Mouse (Mus musculus) heart, embryonic 16.5 days (tissue): Measurements from ENCODE around the gene Cabcoco1. TPM values are rescaled to one million over a fixed set of nuclear protein-coding genes. Genes with fewer than 3 reads are reported as not detected.

ENCODE experiments used
- ATAC-seq: fragments of 200-750 bp; cut with Nextera tagmentation; replicated peaks from 2 replicates; pipeline ENCODE4 v1.8.0; 2017; ENCODE audit warnings: moderate number of reproducible peaks; ENCODE audit not compliant: insufficient read depth, low FRiP score; ENCODE audit errors: extremely low read depth
- H3K27ac ChIP-seq: fragments of 300-500 bp; sonication (generic); 2 replicates; pipeline ENCODE4 v1.5.1; 2014; ENCODE audit warnings: mild to moderate bottlenecking, low read length, control low read depth, moderate library complexity
- H3K27me3 ChIP-seq: fragments of 300-500 bp; sonication (generic); 2 replicates; pipeline ENCODE4 v1.6.1; 2014; ENCODE audit warnings: low read length, mixed read lengths; ENCODE audit not compliant: control insufficient read depth, insufficient read depth
- H3K36me3 ChIP-seq: fragments of 300-500 bp; sonication (generic); 2 replicates; pipeline ENCODE4 v1.6.1; 2014; ENCODE audit not compliant: control insufficient read depth, insufficient read depth
- H3K4me1 ChIP-seq: fragments of 300-500 bp; sonication (generic); 2 replicates; pipeline ENCODE4 v1.6.1; 2014; ENCODE audit warnings: low read length, mixed read lengths; ENCODE audit not compliant: control insufficient read depth, insufficient read depth
- H3K4me2 ChIP-seq: fragments of 300-500 bp; sonication (generic); 2 replicates; pipeline ENCODE4 v1.6.1; 2014; ENCODE audit warnings: low read depth, mild to moderate bottlenecking, control low read depth, low read length
- H3K4me3 ChIP-seq: fragments of 300-500 bp; sonication (generic); 2 replicates; pipeline ENCODE4 v1.5.1; 2014; ENCODE audit warnings: mild to moderate bottlenecking, control low read depth, low read length
- H3K9ac ChIP-seq: fragments of 300-500 bp; sonication (generic); 2 replicates; pipeline ENCODE4 v1.6.1; 2014; ENCODE audit warnings: low read length, control low read depth
- H3K9me3 ChIP-seq: fragments of 300-500 bp; sonication (generic); replicated peaks from 2 replicates; pipeline ENCODE4 v1.6.1; 2016; ENCODE audit warnings: low read length; ENCODE audit not compliant: control insufficient read depth
- WGBS: fragments of 180-500 bp; shearing (Covaris S2); extraction: QIAGEN DNeasy Blood & Tissue Kit; methylation state at CpG from one replicate; pipeline ENCODE4 v1.1.7; 2014; 5-methylcytosine and 5-hydroxymethylcytosine counted together
- polyA plus RNA-seq: library from polyadenylated mRNA; unstranded; fragments of >200 nt; fragmentation: Nextera tagmentation; extraction: Ambion mirVana; gene quantifications from 2 replicates; pipeline ENCODE4 v1.2.1, GENCODE M21; 2015

Cabcoco1 gene
- polyA plus RNA-seq, 1 experiment from 2014 or later = 42.8 TPM

DNA sequence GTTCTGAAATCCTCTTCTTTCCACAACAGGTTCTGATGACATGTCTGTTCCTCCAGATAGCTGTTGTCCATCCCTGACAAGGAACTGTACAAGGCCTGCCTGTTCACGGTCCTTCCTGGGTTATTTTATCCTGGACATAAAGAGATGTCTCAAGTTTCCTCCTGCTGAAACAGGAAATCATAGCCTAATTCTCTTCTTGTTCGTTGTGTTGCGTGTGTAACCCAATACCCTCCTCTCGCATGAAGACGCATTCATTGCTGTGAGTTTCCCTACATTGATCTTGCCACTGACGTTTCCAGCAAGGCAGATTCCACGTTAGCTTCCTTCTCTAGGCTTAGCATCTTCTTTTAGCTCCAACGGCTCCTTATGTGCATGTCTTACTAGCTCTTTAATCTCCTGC, 12.7 kb downstream of the Cabcoco1 start:
- Histone ChIP-seq H3K4me1 (peaks cover 3% of the 10 kb centered on the region), H3K36me3 (peaks cover 5% of the 10 kb centered on the region), H3K27ac (no peak overlapping the region), H3K9me3 (no peaks in the 10 kb centered on the region), H3K9ac (no peak overlapping the region), H3K4me3 (no peak overlapping the region), H3K27me3 (no peaks in the 10 kb centered on the region), H3K4me2 (no peak overlapping the region)
- WGBS = 65% methylated on average over 8 of the region's 8 CpGs
- no peak for ATAC-seq

DNA sequence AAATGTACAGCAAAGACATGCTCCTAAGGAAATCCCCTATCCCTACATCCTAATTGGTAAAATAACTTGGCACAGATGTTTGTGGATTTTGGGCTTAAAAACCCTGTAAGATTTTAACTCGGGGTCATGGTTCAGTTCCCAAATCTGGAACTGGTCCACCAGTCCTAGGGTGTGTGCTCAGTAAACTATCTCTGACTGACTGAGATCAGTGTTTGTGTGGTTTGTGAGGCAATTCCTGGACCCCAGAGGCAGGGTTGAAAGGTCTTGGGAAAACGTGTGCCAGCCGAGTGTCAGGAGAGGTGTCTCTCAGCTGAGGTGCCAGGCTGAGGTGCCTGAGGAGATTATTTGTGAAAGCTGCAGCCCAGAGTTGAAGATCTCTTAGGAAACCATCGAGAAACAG, 19.6 kb downstream of the Cabcoco1 start:
- H3K27ac ChIP-seq = no peak overlapping the region
- H3K36me3 ChIP-seq = peaks cover 5% of the 10 kb centered on the region
- no peaks in the 10 kb centered on the region for H3K27me3 ChIP-seq
- no peaks in the 10 kb centered on the region for H3K9me3 ChIP-seq
- H3K4me2 ChIP-seq = no peak overlapping the region
- no peak overlapping the region for H3K9ac ChIP-seq
- 72% methylated on average over 4 of the region's 4 CpGs for WGBS
- H3K4me1 ChIP-seq = peaks cover under 1% of the 10 kb centered on the region
- ATAC-seq = no peak
- no peak overlapping the region for H3K4me3 ChIP-seq

DNA sequence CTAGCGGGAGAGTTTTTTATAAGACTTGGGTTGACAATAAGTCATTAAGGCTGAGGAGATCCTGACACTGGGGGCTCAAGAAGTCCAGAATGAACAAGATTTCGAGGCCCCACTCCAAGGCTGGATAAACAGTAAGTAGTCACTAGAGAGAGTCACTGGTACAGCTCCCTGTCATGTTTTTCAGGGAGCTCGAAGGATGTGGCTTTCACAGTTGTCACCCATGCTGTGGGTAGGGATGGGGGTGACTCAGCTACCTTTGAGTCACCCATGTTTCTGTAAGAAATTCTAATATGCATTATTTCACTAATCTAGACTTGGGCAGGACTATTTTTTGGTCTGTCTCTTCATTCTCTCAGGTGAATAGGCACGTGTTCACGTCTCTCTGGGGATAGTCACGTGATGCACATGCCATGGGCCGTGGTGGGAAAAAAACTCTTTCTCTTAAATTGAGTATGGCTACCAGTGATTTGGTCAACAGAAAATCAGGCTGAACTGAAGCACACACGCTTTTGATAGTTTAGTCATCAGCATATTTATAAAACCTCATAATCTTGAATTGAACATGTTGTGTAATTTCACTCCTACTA, 29.2 kb downstream of the Cabcoco1 start:
- Histone ChIP-seq H3K36me3 (no peaks in the 10 kb centered on the region), H3K27ac (no peak overlapping the region), H3K9ac (no peak overlapping the region), H3K4me1 (no peaks in the 10 kb centered on the region), H3K4me2 (no peak overlapping the region), H3K27me3 (no peaks in the 10 kb centered on the region), H3K9me3 (no peaks in the 10 kb centered on the region), H3K4me3 (no peak overlapping the region)
- whole genome bisulfite sequencing = 81% methylated on average over 8 of the region's 8 CpGs
- ATAC-seq = no peak

DNA sequence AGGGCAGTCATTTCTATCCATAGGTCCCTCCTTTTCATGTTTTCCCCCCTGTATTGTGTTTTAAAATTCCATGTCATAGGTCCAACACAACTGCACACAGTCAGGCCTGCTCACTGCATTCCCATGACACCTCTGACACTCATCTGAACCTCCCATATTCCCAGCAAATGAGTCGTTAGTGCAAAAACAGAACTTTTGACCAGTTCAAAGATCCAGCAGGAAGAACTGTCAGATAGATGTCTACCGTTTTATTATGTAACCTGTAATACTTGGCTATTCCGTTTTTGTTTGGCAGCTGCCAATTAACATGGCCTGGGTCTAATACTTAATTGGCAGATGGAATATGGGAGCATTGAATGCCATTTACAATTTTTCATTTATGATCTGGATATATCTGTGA, 34.0 kb downstream of the Cabcoco1 start:
- ATAC-seq = no peak
- Histone ChIP-seq H3K36me3 (peaks cover 3% of the 10 kb centered on the region; the same call in 1 of the 2 replicates), H3K9ac (no peak overlapping the region), H3K9me3 (no peaks in the 10 kb centered on the region; the same call in 1 of the 2 replicates), H3K4me3 (no peak overlapping the region), H3K4me2 (no peak overlapping the region), H3K4me1 (no peaks in the 10 kb centered on the region), H3K27ac (no peak overlapping the region), H3K27me3 (no peaks in the 10 kb centered on the region)
- 82% methylated on average over 3 of the region's 3 CpGs for WGBS

DNA sequence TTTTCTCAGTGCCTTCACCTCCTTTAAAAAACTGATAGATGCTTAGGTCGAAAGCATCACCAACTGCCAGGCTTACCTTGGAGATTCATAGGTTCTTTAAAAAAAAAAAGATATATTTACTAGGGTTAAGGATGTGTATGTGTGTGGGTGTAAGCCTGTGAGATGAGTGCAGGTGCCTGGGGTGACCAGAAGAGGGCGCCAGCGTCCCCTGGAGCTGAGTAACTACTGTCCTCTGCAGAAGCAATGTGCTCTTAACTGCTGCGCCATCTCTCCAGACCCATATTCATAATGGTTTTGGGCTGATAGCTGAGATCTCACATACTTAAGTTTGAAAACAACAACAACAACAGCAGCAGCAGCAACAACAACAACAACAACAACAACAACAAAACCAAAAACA, 35.5 kb downstream of the Cabcoco1 start:
- WGBS = 86% methylated on average over 4 of the region's 4 CpGs

DNA sequence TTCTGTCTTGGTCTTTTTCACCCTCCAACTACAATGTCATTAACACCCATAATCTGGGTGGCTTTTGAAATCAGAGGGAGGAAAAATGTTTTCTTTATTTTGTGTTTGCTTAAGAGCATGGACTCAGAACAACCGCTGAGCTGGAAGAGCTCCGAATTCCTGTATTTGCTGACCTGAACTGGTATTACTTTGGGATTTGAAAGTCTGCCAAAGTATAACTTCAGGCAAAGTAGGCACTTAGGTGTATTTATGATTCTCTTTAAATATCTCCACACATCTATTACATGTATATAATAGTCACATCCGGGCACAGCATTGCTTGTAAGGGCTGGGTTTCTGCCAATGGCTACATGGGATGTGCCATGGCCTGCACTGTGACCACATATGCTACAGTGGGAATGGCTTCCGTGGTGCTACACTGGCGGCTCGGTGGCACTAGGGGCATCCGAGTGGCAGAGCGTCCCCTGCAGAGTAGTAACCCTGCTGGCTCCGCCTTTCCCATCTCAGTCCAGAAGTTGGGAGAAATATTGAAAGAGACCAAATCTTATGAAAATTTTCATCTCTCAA, 37.0 kb downstream of the Cabcoco1 start:
- no peak for ATAC-seq
- H3K4me1 ChIP-seq = no peaks in the 10 kb centered on the region
- H3K4me2 ChIP-seq = no peak overlapping the region
- 85% methylated on average over 9 of the region's 9 CpGs for WGBS
- H3K36me3 ChIP-seq = peaks cover 3% of the 10 kb centered on the region; the same call in 1 of the 2 replicates
- H3K27me3 ChIP-seq = no peaks in the 10 kb centered on the region
- no peak overlapping the region for H3K27ac ChIP-seq
- H3K9me3 ChIP-seq = no peaks in the 10 kb centered on the region; the same call in 1 of the 2 replicates
- no peak overlapping the region for H3K4me3 ChIP-seq
- no peak overlapping the region for H3K9ac ChIP-seq

More for the DNA sequence above, 35.5 kb downstream of the Cabcoco1 start:
- no peak for ATAC-seq
- no peak overlapping the region for H3K9ac ChIP-seq
- no peak overlapping the region for H3K4me3 ChIP-seq
- no peak overlapping the region for H3K4me2 ChIP-seq
- H3K27ac ChIP-seq = no peak overlapping the region
- peaks cover 3% of the 10 kb centered on the region; the same call in 1 of the 2 replicates for H3K36me3 ChIP-seq
- no peaks in the 10 kb centered on the region for H3K27me3 ChIP-seq
- H3K9me3 ChIP-seq = no peaks in the 10 kb centered on the region; the same call in 1 of the 2 replicates
- no peaks in the 10 kb centered on the region for H3K4me1 ChIP-seq

DNA sequence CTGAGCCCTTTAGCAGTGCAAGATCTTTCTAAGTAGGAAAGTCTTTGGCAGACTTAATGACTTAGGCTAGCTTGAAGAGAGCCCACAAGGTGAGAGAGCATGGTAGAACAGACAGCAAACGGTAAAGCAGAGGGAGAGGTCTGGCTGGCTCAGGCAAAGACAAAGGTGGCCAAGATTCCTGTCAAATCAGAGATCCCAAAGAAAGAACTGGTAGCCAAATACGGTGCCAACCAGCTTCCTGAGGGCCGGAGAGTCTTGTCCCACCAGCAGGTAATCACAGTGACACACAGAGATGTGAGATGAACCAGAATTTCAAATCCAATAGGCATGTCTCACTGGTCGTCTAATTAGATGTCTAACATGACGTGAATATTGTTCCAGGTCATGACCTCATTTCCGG, 40.6 kb downstream of the Cabcoco1 start:
- Histone ChIP-seq H3K4me2 (no peak overlapping the region), H3K4me3 (no peak overlapping the region), H3K9ac (no peak overlapping the region), H3K4me1 (no peaks in the 10 kb centered on the region), H3K9me3 (no peaks in the 10 kb centered on the region; the same call in 1 of the 2 replicates), H3K27ac (no peak overlapping the region), H3K27me3 (no peaks in the 10 kb centered on the region), H3K36me3 (no peaks in the 10 kb centered on the region)
- ATAC-seq = no peak
- 81% methylated on average over 6 of the region's 6 CpGs for WGBS

DNA sequence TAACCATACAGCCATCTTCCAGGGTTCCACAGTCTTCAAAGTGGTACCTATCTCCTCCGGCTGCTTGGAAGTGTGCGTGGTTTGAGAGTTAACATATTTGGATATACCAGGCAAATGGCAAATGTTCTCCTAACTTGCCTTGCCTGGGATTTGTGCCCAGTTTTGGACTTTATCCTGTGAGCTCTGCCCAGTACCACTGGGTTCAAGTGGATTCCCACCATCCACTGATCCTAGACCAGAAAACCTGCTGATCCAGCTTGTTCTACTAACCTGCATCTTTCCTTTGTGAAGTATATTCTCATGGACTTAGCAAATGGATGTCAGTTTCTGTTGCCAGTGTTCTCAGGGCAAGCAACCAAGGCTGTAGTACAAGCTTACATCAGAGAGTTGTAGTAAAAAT, 46.5 kb downstream of the Cabcoco1 start:
- Histone ChIP-seq H3K4me1 (peaks cover 4% of the 10 kb centered on the region; the same call in 1 of the 2 replicates), H3K4me2 (no peak overlapping the region), H3K4me3 (no peak overlapping the region), H3K27me3 (no peaks in the 10 kb centered on the region), H3K36me3 (no peaks in the 10 kb centered on the region), H3K9me3 (no peaks in the 10 kb centered on the region), H3K9ac (no peak overlapping the region), H3K27ac (no peak overlapping the region)
- 88% methylated on average over 2 of the region's 2 CpGs for WGBS
- ATAC-seq = no peak

DNA sequence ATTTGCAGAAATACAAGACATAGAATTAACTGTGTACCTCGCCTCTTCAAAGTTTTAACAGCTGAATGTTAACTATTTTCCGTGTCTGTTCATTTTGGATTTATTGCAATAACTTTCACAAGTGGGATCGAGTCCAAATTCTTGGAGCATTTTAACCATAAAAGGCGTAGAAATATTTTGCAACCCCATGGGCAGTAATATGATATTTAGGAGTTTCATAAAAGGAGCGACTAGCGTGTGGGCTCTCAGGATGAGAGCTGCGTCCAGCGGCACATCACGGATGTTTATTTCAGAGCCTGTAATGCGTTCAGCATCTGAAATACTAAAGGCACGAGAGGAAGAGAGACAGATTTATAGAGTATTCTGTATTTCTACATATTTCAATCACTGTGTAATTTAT, 50.1 kb downstream of the Cabcoco1 start:
- no peak overlapping the region for H3K9ac ChIP-seq
- no peak for ATAC-seq
- H3K9me3 ChIP-seq = no peaks in the 10 kb centered on the region
- H3K4me3 ChIP-seq = no peak overlapping the region
- 68% methylated on average over 11 of the region's 11 CpGs for WGBS
- H3K4me2 ChIP-seq = no peak overlapping the region
- H3K27ac ChIP-seq = no peak overlapping the region
- peaks cover 4% of the 10 kb centered on the region; the same call in 1 of the 2 replicates for H3K4me1 ChIP-seq
- no peaks in the 10 kb centered on the region for H3K27me3 ChIP-seq
- H3K36me3 ChIP-seq = no peaks in the 10 kb centered on the region
